8 mouse cellular contexts compared by ENCODE assay signal in genomic region chr7:139390380-139390779, GRCm38 (mm10). TPM values are rescaled to one million over a fixed set of nuclear protein-coding genes. Genes with fewer than 3 reads are reported as not detected.
DNase-seq lines count a peak whose midpoint lies in the region; ATAC-seq and TF ChIP-seq lines count a peak whose summit lies in the region.

No protein-coding gene starts in this region.

- no peak for ATAC-seq in limb, embryonic 15.5 days (ENCODE audit: insufficient number of reproducible peaks, low FRiP score, low TSS enrichment, low read depth)

- H3K27me3 ChIP-seq in limb, embryonic 15.5 days = no peaks in the 10 kb centered on the region

- no peaks in the 10 kb centered on the region for H3K36me3 ChIP-seq in limb, embryonic 15.5 days

- H3K4me3 ChIP-seq in embryonic fibroblast, embryonic 13.5 days (ENCODE audit: insufficient read depth, low read length) = peak overlapping the region; percentile 85
- peak overlapping the region; percentile 89 for H3K4me3 ChIP-seq in limb, embryonic 15.5 days

- H3K9ac ChIP-seq in limb, embryonic 15.5 days = no peak overlapping the region

- H3K4me2 ChIP-seq in limb, embryonic 15.5 days = peak overlapping the region; percentile 72

- WGBS in limb, embryonic 15.5 days = 77% methylated on average over 3 of the region's 3 CpGs

- peaks cover 3% of the 10 kb centered on the region; the same call in 1 of the 2 replicates for H3K4me1 ChIP-seq in embryonic fibroblast, embryonic 13.5 days (ENCODE audit: control insufficient read depth, insufficient read depth, low read length)
- peaks cover 44% of the 10 kb centered on the region for H3K4me1 ChIP-seq in limb, embryonic 15.5 days

- TF ChIP-seq POLR2A in embryonic fibroblast, embryonic 13.5 days (IDR thresholded peaks at IDR 0.05; ENCODE audit: low read depth, low read length) = no peak

- peak; percentile 28 to 29 for DNase-seq in left cerebral cortex, postnatal 14 days (ENCODE audit: low spot score in 2 of 2)
- no peak for DNase-seq in left cerebral cortex, postnatal 36 days (ENCODE audit: low spot score in 2 of 2)
- DNase-seq in cerebellum, adult 11 months = peak; percentile 72
- peak; percentile 17 for DNase-seq in right cerebral cortex, postnatal 25 days
- no peak for DNase-seq in urinary bladder, postnatal 36 days (ENCODE audit: low spot score in 2 of 2)
- DNase-seq in gastrocnemius, adult 8-10 months (ENCODE audit: low spot score in 2 of 2) = no peak

- TF ChIP-seq CTCF in embryonic fibroblast, embryonic 13.5 days (IDR thresholded peaks at IDR 0.05; ENCODE audit: borderline replicate concordance, insufficient read depth, low read length) = no peak

- H3K27ac ChIP-seq in embryonic fibroblast, embryonic 13.5 days (ENCODE audit: insufficient read depth, low read length) = 0 out of 2 replicates have a peak overlapping the region, but pooled peaks have one; percentile 9
- H3K27ac ChIP-seq in limb, embryonic 15.5 days = peak overlapping the region; percentile 48; the same call in 1 of the 2 replicates

- intact Hi-C loops in left cerebral cortex, postnatal 14 days (cut with DNase I) = loop anchor here (2.0 to 10.0 kb wide), 2 partner anchors 82 to 156 kb away; no protein-coding TSS in a partner anchor
- intact Hi-C loops in left cerebral cortex, postnatal 36 days (cut with DNase I) = loop anchor here (2.0 to 10.0 kb wide), 4 partner anchors 42 to 176 kb away; partner anchors contain the start of genes Lrrc27 and Stk32c

- no peaks in the 10 kb centered on the region for H3K9me3 ChIP-seq in limb, embryonic 15.5 days

RNA-seq across cellular contexts. Expression of gene Inpp5a, which starts 1.5 kb away (rescaled TPM):
- 10 to 100 TPM; 48.2 to 49.4 TPM for total RNA-seq in left cerebral cortex, postnatal 14 days (2021)
- 10 to 100 TPM; 56.5 to 60.1 TPM for total RNA-seq in left cerebral cortex, postnatal 36 days (2021)
- polyA plus RNA-seq in embryonic fibroblast, embryonic 13.5 days (2011; ENCODE audit: insufficient read length, low read depth, missing spikeins) = 85.4 and 90.9 TPM in 2 replicates
- 21.1 and 28.5 TPM in 2 replicates for polyA plus RNA-seq in limb, embryonic 15.5 days (2015; fragmentation: Nextera tagmentation; extraction: Ambion mirVana)
- 10 to 100 TPM; 74.7 to 91.2 (median 87.5) TPM for total RNA-seq in gastrocnemius, adult 8-10 months (2022)

Comparison
In these comparisons a context has a peak if more than half of its experiments do, and no peak if none do; other contexts are left out.
1. DNase-seq: peak in left cerebral cortex, postnatal 14 days (2 of 2), cerebellum, adult 11 months (single experiment) and right cerebral cortex, postnatal 25 days (single experiment); none in left cerebral cortex, postnatal 36 days (0 of 2), urinary bladder, postnatal 36 days (0 of 2) and gastrocnemius, adult 8-10 months (0 of 2).